Mouse (Mus musculus): Measurements from ENCODE around the gene Dach1. TPM values are rescaled to one million over a fixed set of nuclear protein-coding genes. Genes with fewer than 3 reads are reported as not detected.

Gene Dach1
- polyA plus RNA-seq, 1 experiment from 2014 or later = 2.1 TPM

DNA sequence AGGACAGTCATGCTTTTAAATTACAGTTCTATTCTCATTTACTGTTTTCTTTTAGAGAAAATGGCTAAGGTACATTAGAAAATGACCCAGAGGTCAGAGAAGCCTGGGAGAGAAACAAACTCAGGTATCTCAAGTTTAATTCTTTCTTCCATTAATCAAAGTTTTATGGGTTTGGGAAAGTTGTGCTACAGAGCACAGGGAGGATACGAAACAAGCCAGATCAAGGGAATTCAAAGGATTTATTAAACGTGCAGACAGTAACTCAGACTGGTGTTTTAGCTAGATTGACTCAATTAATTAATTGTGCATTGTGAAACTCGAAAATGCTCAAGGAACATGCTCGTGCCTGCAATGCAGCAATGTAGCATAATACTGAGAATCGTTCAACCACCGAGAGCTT is 186.9 kb downstream of the Dach1 start:
- ATAC-seq = no peak
- H3K27ac ChIP-seq (ENCODE audit: low read depth, low read length) = no peak overlapping the region

DNA sequence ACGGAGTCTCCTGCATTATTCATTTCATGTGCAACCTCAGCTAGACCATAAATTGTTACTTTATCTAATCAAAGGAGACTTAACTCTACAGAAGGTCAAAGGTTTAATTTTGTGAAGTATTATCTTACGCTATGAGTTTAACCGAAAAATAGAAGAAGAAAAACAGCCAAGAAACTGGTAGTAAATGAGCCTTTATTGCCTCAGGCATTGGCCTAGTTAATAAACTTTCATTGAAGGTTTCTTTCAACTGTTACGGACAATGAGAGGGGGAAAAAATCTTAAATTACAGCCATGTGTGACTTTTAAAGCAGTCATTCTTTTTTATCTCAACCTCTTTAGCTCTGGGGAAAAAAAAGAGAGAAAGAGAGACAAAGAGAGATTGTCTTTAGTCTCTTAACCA is 188.7 kb downstream of the Dach1 start:
- H3K9ac ChIP-seq (ENCODE audit: low read depth, low read length) = no peak overlapping the region
- WGBS = 30% methylated on average over 4 of the region's 4 CpGs

More for the DNA sequence above, 186.9 kb downstream of the Dach1 start:
- no peaks in the 10 kb centered on the region for H3K27me3 ChIP-seq (replicated peaks; ENCODE audit: control insufficient read depth, insufficient read depth, low read length)
- no peak for TF ChIP-seq CTCF (IDR thresholded peaks at IDR 0.05; ENCODE audit: low read depth)
- no peaks in the 10 kb centered on the region for H3K4me1 ChIP-seq (replicated peaks; ENCODE audit: control insufficient read depth, insufficient read depth, low read length)
- H3K36me3 ChIP-seq (ENCODE audit: control insufficient read depth, insufficient read depth) = no peaks in the 10 kb centered on the region
- H3K4me3 ChIP-seq (ENCODE audit: low read depth, low read length) = no peak overlapping the region
- WGBS = 81% methylated on average over 6 of the region's 6 CpGs
- H3K4me2 ChIP-seq (replicated peaks; ENCODE audit: low read depth) = no peak overlapping the region
- no peaks in the 10 kb centered on the region for H3K9me3 ChIP-seq (ENCODE audit: control insufficient read depth)
- H3K9ac ChIP-seq (ENCODE audit: low read depth, low read length) = no peak overlapping the region

DNA sequence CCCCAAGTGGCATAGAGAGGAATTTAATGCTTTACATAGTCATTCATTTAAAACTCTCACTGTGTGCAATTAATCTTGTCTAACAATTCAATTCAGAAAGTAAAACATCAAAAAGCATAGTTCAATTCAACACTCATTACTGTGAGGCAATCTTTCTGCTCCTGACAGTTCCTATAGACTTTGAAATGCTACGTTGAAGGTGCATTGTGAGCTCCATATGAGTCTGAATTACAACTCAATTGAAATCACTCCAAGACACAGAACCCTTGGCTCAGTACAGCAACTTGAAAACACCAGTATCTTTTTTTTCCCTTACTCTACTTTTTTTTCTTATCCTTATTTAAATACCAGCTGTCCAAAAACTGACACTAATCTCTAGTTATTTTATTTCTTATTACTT is 193.5 kb downstream of the Dach1 start:
- H3K4me1 ChIP-seq (replicated peaks; ENCODE audit: control insufficient read depth, insufficient read depth, low read length) = no peaks in the 10 kb centered on the region
- H3K36me3 ChIP-seq (ENCODE audit: control insufficient read depth, insufficient read depth) = no peaks in the 10 kb centered on the region
- no peaks in the 10 kb centered on the region for H3K27me3 ChIP-seq (replicated peaks; ENCODE audit: control insufficient read depth, insufficient read depth, low read length)
- H3K4me2 ChIP-seq (replicated peaks; ENCODE audit: low read depth) = no peak overlapping the region
- WGBS = 60% methylated on average over 1 of the region's 1 CpGs
- no peak for ATAC-seq
- no peak overlapping the region for H3K9ac ChIP-seq (ENCODE audit: low read depth, low read length)
- no peak for TF ChIP-seq CTCF (IDR thresholded peaks at IDR 0.05; ENCODE audit: low read depth)
- H3K9me3 ChIP-seq (ENCODE audit: control insufficient read depth) = no peaks in the 10 kb centered on the region
- H3K4me3 ChIP-seq (ENCODE audit: low read depth, low read length) = no peak overlapping the region
- no peak overlapping the region for H3K27ac ChIP-seq (ENCODE audit: low read depth, low read length)

More for the DNA sequence above, 188.7 kb downstream of the Dach1 start:
- Histone ChIP-seq H3K27ac (ENCODE audit: low read depth, low read length) (no peak overlapping the region), H3K9me3 (ENCODE audit: control insufficient read depth) (no peaks in the 10 kb centered on the region), H3K36me3 (ENCODE audit: control insufficient read depth, insufficient read depth) (no peaks in the 10 kb centered on the region), H3K4me3 (ENCODE audit: low read depth, low read length) (no peak overlapping the region), H3K4me2 (replicated peaks; ENCODE audit: low read depth) (no peak overlapping the region), H3K4me1 (replicated peaks; ENCODE audit: control insufficient read depth, insufficient read depth, low read length) (no peaks in the 10 kb centered on the region), H3K27me3 (replicated peaks; ENCODE audit: control insufficient read depth, insufficient read depth, low read length) (no peaks in the 10 kb centered on the region)
- ATAC-seq = no peak
- no peak for TF ChIP-seq CTCF (IDR thresholded peaks at IDR 0.05; ENCODE audit: low read depth)

DNA sequence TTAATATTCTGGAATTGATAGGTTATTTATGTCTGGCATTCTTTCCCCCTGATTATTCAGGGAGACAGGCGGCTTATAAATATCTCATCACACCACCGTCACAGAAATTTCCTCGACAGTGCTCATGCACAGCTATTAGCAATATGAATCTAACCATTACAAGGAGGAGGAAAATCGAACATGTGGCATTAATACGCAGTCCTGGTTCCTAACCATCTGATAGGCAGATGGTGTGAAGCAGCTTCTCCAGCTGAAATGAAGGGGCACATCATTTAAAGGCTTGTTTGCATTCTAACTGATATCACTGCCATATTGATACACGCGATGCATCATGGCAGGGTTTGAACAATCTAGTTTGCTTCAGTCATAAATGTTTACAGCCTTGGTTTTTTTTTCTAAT is 194.1 kb downstream of the Dach1 start:
- no peaks in the 10 kb centered on the region for H3K4me1 ChIP-seq (replicated peaks; ENCODE audit: control insufficient read depth, insufficient read depth, low read length)
- H3K4me3 ChIP-seq (ENCODE audit: low read depth, low read length) = no peak overlapping the region
- H3K36me3 ChIP-seq (ENCODE audit: control insufficient read depth, insufficient read depth) = no peaks in the 10 kb centered on the region
- H3K27ac ChIP-seq (ENCODE audit: low read depth, low read length) = no peak overlapping the region
- no peak overlapping the region for H3K9ac ChIP-seq (ENCODE audit: low read depth, low read length)
- no peak for ATAC-seq
- H3K4me2 ChIP-seq (replicated peaks; ENCODE audit: low read depth) = no peak overlapping the region
- H3K9me3 ChIP-seq (ENCODE audit: control insufficient read depth) = no peaks in the 10 kb centered on the region
- 83% methylated on average over 7 of the region's 7 CpGs for WGBS
- TF ChIP-seq CTCF (IDR thresholded peaks at IDR 0.05; ENCODE audit: low read depth) = no peak
- H3K27me3 ChIP-seq (replicated peaks; ENCODE audit: control insufficient read depth, insufficient read depth, low read length) = no peaks in the 10 kb centered on the region

DNA sequence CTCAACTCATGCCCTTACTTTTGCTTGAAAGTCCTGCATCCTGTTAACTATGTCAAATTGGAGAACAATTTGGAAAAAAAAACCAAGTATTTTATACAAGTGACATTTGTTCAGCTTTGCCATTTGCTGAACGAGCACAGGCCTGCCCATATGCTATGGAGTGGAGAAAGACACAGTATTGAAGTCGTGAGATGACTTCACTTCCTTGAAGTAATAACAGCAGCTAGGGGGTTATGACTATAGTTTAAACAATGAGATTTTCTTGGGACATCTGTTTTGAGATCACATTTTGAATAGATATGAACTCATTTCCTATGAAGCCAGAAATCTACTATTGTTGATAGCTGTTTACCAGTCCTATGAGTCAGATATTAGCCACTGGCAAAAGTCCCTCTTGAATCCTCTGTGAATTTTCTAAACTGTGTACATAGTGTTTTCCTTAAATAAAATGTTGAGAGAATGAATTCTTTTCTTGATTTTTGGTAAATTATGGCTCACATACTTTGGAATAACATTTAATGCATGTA is 205.0 kb downstream of the Dach1 start:
- no peaks in the 10 kb centered on the region for H3K36me3 ChIP-seq (ENCODE audit: control insufficient read depth, insufficient read depth)
- H3K27me3 ChIP-seq (replicated peaks; ENCODE audit: control insufficient read depth, insufficient read depth, low read length) = no peaks in the 10 kb centered on the region
- no peaks in the 10 kb centered on the region for H3K9me3 ChIP-seq (ENCODE audit: control insufficient read depth)
- no peak for TF ChIP-seq CTCF (IDR thresholded peaks at IDR 0.05; ENCODE audit: low read depth)
- H3K27ac ChIP-seq (ENCODE audit: low read depth, low read length) = no peak overlapping the region
- no peak overlapping the region for H3K4me2 ChIP-seq (replicated peaks; ENCODE audit: low read depth)
- H3K9ac ChIP-seq (ENCODE audit: low read depth, low read length) = no peak overlapping the region
- no peak for ATAC-seq
- WGBS = 46% methylated on average over 2 of the region's 2 CpGs
- H3K4me3 ChIP-seq (ENCODE audit: low read depth, low read length) = no peak overlapping the region
- H3K4me1 ChIP-seq (replicated peaks; ENCODE audit: control insufficient read depth, insufficient read depth, low read length) = no peaks in the 10 kb centered on the region

DNA sequence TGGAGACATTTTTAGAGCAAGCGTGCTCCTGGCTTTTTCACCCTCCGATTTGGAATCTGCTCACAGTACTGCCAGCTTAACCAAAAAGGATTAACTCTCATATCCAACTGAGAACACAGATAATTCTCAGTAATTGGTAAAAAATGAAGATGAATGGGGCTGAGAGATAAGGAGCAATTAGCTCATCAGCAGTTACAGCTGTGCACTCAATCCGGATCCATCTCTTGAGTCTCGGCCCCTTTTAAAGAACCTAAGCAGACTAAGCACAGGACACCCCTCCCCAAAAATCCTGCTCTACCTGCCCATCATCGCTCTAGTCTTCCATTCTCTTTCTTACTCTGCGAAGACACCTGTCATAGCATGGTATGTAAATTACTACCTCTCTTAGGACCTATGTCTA is 205.9 kb downstream of the Dach1 start:
- WGBS = 89% methylated on average over 6 of the region's 6 CpGs

DNA sequence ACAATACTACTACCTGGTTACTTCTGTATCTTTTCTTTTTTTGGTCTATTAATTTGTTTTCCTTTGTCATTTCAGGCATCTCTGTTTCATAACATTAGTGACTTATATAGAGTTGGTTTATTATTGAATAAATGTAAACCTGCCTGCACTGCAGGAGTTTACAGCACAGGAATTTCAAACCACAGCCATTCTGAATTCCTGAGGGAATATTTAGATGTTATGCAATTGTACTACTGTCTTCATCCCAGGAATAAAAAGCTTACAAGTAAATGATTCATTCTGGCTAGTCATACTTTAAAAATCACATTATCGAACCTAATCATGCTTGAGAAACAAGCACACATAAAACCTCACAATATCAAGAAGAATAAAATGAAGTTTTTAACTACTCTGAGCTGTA is 213.2 kb downstream of the Dach1 start:
- no peak overlapping the region for H3K27ac ChIP-seq (ENCODE audit: low read depth, low read length)
- no peak overlapping the region for H3K4me3 ChIP-seq (ENCODE audit: low read depth, low read length)
- H3K4me2 ChIP-seq (replicated peaks; ENCODE audit: low read depth) = no peak overlapping the region
- no peak for TF ChIP-seq CTCF (IDR thresholded peaks at IDR 0.05; ENCODE audit: low read depth)
- 73% methylated on average over 1 of the region's 1 CpGs for WGBS
- no peaks in the 10 kb centered on the region for H3K9me3 ChIP-seq (ENCODE audit: control insufficient read depth)
- H3K4me1 ChIP-seq (replicated peaks; ENCODE audit: control insufficient read depth, insufficient read depth, low read length) = no peaks in the 10 kb centered on the region
- H3K27me3 ChIP-seq (replicated peaks; ENCODE audit: control insufficient read depth, insufficient read depth, low read length) = no peaks in the 10 kb centered on the region
- ATAC-seq = no peak
- no peak overlapping the region for H3K9ac ChIP-seq (ENCODE audit: low read depth, low read length)
- H3K36me3 ChIP-seq (ENCODE audit: control insufficient read depth, insufficient read depth) = no peaks in the 10 kb centered on the region

More for the DNA sequence above, 205.9 kb downstream of the Dach1 start:
- no peak for TF ChIP-seq CTCF (IDR thresholded peaks at IDR 0.05; ENCODE audit: low read depth)
- H3K9ac ChIP-seq (ENCODE audit: low read depth, low read length) = no peak overlapping the region
- H3K27me3 ChIP-seq (replicated peaks; ENCODE audit: control insufficient read depth, insufficient read depth, low read length) = no peaks in the 10 kb centered on the region
- H3K27ac ChIP-seq (ENCODE audit: low read depth, low read length) = no peak overlapping the region
- H3K4me2 ChIP-seq (replicated peaks; ENCODE audit: low read depth) = no peak overlapping the region
- no peaks in the 10 kb centered on the region for H3K9me3 ChIP-seq (ENCODE audit: control insufficient read depth)
- no peak for ATAC-seq
- no peak overlapping the region for H3K4me3 ChIP-seq (ENCODE audit: low read depth, low read length)
- H3K4me1 ChIP-seq (replicated peaks; ENCODE audit: control insufficient read depth, insufficient read depth, low read length) = no peaks in the 10 kb centered on the region
- no peaks in the 10 kb centered on the region for H3K36me3 ChIP-seq (ENCODE audit: control insufficient read depth, insufficient read depth)
